Mouse (Mus musculus) hindbrain, embryonic 14.5 days (tissue): ENCODE measurements at regions not wholly inside any gene's neighbourhood (a gene's known extent, or its start where the extent isn't known, plus 50 kb on each side); places are given as distances from the start of the nearest gene placed in this dataset.
A peak's percentile ranks its signal among the peaks of the same experiment; 100 is the strongest.
"Not testable (repeated sequence)": the region's sequence is repeated elsewhere in the genome, so short reads cannot be mapped to it uniquely, and the experiment has no call there.

Experiments used
- ATAC-seq: fragments of 200-750 bp; cut with Nextera tagmentation; 2 replicates; pipeline ENCODE4 v1.8.0; 2017; ENCODE audit warnings: moderate number of reproducible peaks, mild to moderate bottlenecking, moderate TSS enrichment, moderate library complexity; ENCODE audit not compliant: low FRiP score
- DNase-seq: peaks from one replicate; pipeline ENCODE4 v3.0.0-alpha.2; 2015; ENCODE audit warnings: low spot score
- H3K27ac ChIP-seq: fragments of 300-500 bp; sonication (generic); 2 replicates; pipeline ENCODE4 v1.5.1; 2014; ENCODE audit warnings: mild to moderate bottlenecking, moderate library complexity
- H3K27me3 ChIP-seq: fragments of 300-500 bp; sonication (generic); 2 replicates; pipeline ENCODE4 v1.6.1; 2014; ENCODE audit warnings: mild to moderate bottlenecking, low read length, mixed read lengths; ENCODE audit not compliant: control insufficient read depth, insufficient read depth
- H3K36me3 ChIP-seq: fragments of 300-500 bp; sonication (generic); replicated peaks from 2 replicates; pipeline ENCODE4 v1.6.1; 2014; ENCODE audit not compliant: control insufficient read depth, insufficient read depth
- H3K4me1 ChIP-seq: fragments of 300-500 bp; sonication (generic); replicated peaks from 2 replicates; pipeline ENCODE4 v1.6.1; 2014; ENCODE audit warnings: antibody characterized with exemption, low read length, mixed read lengths; ENCODE audit not compliant: control insufficient read depth, insufficient read depth
- H3K4me2 ChIP-seq: fragments of 300-500 bp; sonication (generic); replicated peaks from 2 replicates; pipeline ENCODE4 v1.6.1; 2014; ENCODE audit warnings: mild to moderate bottlenecking, moderate library complexity
- H3K4me3 ChIP-seq: fragments of 300-500 bp; sonication (generic); replicated peaks from 2 replicates; pipeline ENCODE4 v1.5.1; 2014; ENCODE audit warnings: mild to moderate bottlenecking, low read length
- H3K9ac ChIP-seq: fragments of 300-500 bp; sonication (generic); 2 replicates; pipeline ENCODE4 v1.6.1; 2014
- H3K9me3 ChIP-seq: fragments of 300-500 bp; sonication (generic); 2 replicates; pipeline ENCODE4 v1.6.1; 2016; ENCODE audit warnings: low read length; ENCODE audit not compliant: control insufficient read depth
- WGBS: fragments of 180-500 bp; shearing (Covaris S2); extraction: QIAGEN DNeasy Blood & Tissue Kit; methylation state at CpG from one replicate; pipeline ENCODE4 v1.1.7; 2014; 5-methylcytosine and 5-hydroxymethylcytosine counted together

DNA sequence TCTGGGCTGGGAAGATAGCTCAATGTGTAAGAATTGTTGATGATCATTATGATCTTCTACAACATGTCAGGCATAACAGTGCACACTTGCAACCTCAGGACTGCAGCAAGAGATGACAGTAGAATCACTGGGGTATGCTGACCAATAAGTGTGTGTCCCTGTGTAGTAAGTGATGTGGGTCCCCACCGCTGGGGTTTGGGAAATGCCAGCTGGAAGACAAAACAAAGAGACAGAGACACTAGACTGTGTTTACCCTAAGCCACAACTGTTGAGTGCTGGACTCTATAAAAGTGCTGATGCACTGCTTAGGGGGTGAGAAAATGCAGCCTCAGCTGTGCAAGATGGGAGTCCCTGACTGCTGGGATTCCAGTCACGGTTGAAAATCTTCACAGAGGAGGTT lies 448.0 kb upstream of the Cox7c start:
- no peaks in the 10 kb centered on the region for H3K27me3 ChIP-seq
- no peaks in the 10 kb centered on the region for H3K9me3 ChIP-seq
- ATAC-seq: no peak
- no peaks in the 10 kb centered on the region for H3K4me1 ChIP-seq
- no peaks in the 10 kb centered on the region for H3K36me3 ChIP-seq
- no peak overlapping the region for H3K27ac ChIP-seq
- no peak overlapping the region for H3K4me3 ChIP-seq
- H3K4me2 ChIP-seq: no peak overlapping the region
- no peak for DNase-seq
- no peak overlapping the region for H3K9ac ChIP-seq
- WGBS: 19% methylated on average over 2 of the region's 2 CpGs

DNA sequence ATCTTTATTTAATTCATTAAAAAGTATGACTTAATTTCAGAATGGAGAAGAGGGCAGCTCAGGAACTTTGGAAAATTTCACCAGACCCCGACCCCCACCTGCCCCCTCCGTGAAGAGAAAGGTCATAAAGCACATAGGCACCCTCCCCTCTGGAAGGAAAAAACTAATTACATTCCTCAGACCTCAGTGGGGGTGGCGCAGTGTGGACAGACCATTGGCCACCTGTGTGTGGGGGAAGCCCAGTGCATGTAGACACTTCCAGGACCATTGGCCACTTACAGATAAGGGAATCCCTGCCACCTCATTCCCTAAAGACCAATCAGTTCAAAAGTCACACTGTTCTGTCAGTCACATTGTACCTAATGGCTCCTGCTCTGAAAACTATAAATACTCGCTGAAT lies 422.0 kb upstream of the Cox7c start:
- ATAC-seq (no peak), DNase-seq (no peak)
- H3K4me1 ChIP-seq: no peaks in the 10 kb centered on the region
- no peaks in the 10 kb centered on the region for H3K27me3 ChIP-seq
- no peak overlapping the region for H3K4me2 ChIP-seq
- no peak overlapping the region for H3K9ac ChIP-seq
- H3K36me3 ChIP-seq: no peaks in the 10 kb centered on the region
- no peaks in the 10 kb centered on the region for H3K9me3 ChIP-seq
- 79% methylated on average over 4 of the region's 4 CpGs for WGBS
- H3K4me3 ChIP-seq: no peak overlapping the region
- no peak overlapping the region for H3K27ac ChIP-seq

DNA sequence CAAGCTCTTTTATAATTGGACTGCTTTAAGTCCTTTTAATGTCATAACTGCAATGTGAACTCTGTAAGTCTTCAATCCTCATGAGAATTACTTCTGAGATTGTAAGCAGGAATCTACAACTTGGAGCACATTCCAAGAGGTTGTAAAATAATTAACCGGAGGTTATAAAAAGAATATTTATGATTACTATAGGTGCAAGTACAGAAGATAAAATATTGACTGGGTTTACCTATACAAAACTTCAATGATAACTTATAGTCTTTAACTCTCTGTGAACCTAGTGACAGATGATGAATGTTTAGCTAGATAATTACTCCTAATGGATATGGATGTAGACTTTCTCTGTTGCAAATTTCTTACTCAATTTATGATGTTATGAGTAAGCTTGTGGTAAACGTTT lies 375.9 kb upstream of the Cox7c start:
- H3K27me3 ChIP-seq: no peaks in the 10 kb centered on the region
- no peaks in the 10 kb centered on the region for H3K4me1 ChIP-seq
- H3K27ac ChIP-seq: no peak overlapping the region
- H3K36me3 ChIP-seq: no peaks in the 10 kb centered on the region
- H3K4me2 ChIP-seq: no peak overlapping the region
- no peak overlapping the region for H3K4me3 ChIP-seq
- ATAC-seq: no peak
- no peak for DNase-seq
- H3K9ac ChIP-seq: no peak overlapping the region
- WGBS: 85% methylated on average over 2 of the region's 2 CpGs
- H3K9me3 ChIP-seq: no peaks in the 10 kb centered on the region

DNA sequence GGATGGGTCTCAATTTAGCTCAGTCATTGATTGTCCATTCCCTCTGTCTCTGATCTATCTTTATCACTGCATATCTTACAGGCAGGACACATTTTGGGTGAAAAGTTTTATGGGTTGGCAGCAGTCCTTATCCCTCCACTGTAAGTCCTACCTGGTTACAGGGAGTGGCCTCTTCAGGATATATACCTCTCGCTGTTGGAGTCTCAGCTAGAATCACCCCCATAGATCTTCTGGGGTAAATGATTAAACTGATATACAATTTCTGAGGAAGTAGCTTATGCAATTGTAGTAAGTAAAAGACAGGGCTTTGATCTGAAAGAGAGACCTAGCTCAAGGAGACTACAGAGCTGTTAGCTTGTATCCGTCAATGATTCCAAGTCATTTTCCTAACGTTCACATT lies 334.7 kb upstream of the Cox7c start:
- H3K4me3 ChIP-seq: no peak overlapping the region
- no peaks in the 10 kb centered on the region for H3K36me3 ChIP-seq
- H3K9ac ChIP-seq: no peak overlapping the region
- H3K27me3 ChIP-seq: no peaks in the 10 kb centered on the region
- ATAC-seq (no peak), DNase-seq (no peak)
- H3K9me3 ChIP-seq: no peaks in the 10 kb centered on the region
- WGBS: 95% methylated on average over 3 of the region's 3 CpGs
- H3K4me1 ChIP-seq: no peaks in the 10 kb centered on the region
- no peak overlapping the region for H3K4me2 ChIP-seq
- H3K27ac ChIP-seq: no peak overlapping the region

DNA sequence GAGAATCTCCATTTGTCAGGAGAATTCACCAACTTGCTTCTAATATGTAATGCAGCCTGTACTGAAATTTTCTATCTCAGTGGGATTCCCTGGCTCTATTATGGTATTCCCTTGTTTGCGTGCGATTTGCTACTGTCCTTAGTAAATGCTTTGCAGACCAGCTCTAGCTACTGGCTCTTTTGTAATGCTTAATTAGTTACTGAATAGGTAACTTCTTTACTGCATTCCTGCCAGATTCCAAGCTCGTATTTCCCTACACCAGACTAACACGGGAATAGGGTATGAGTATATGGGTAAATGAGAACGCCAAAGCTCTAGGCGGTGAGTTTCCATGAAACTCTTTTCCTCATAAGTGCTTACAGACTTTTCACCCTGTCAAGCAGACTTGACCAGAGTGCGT lies 332.5 kb upstream of the Cox7c start:
- not testable (repeated sequence) for H3K36me3 ChIP-seq, H3K27me3 ChIP-seq, H3K4me1 ChIP-seq, H3K4me2 ChIP-seq, H3K9me3 ChIP-seq, H3K9ac ChIP-seq, DNase-seq, ATAC-seq, H3K4me3 ChIP-seq, H3K27ac ChIP-seq
- WGBS: 31% methylated on average over 7 of the region's 7 CpGs

DNA sequence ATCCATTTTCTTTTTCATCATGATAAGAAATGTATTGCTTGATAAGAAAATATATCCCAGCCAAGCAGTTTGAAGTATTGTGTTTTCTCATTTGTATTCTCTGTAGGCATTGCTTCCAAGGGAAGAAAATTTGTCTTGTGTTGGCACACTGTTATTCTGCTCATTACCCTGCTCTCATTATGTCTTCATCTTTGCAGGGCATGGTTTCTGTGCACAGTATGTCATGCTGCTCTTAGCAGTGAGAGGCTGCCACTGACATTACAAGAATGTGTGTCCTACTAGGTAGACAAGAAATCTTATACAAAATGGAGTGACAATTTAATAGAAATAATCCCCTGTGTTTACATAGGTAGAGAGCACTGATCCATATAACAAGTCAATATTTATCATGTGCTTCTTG lies 329.1 kb upstream of the Cox7c start:
- no peaks in the 10 kb centered on the region for H3K27me3 ChIP-seq
- ATAC-seq (peak; percentile 69; the same call in 1 of the 2 replicates), DNase-seq (peak; percentile 36)
- no peaks in the 10 kb centered on the region for H3K36me3 ChIP-seq
- H3K27ac ChIP-seq: no peak overlapping the region
- no peak overlapping the region for H3K4me2 ChIP-seq
- H3K4me3 ChIP-seq: no peak overlapping the region
- no peak overlapping the region for H3K9ac ChIP-seq
- no peaks in the 10 kb centered on the region for H3K9me3 ChIP-seq
- no peaks in the 10 kb centered on the region for H3K4me1 ChIP-seq

DNA sequence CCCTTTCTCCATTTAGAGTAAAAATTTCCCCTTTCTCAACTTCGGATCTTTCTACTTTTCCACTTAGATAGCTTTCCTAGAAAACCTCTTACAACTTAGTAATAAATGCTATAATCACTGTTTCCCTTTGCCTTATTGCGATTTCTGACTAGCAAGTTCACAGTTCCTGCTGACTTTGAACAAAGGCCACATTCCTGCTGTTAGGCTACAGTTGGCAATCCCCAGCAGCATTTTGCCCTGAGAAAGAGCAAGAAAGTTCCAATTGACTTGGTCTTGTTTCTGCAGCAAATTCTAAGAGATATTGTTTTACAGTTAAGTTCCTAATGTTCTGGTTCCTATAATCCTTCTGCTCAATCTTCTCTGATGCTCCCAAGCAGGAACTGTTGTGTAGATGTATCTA lies 299.2 kb upstream of the Cox7c start:
- DNase-seq (no peak), ATAC-seq (no peak)
- Histone ChIP-seq H3K9ac (no peak overlapping the region), H3K4me2 (no peak overlapping the region), H3K36me3 (no peaks in the 10 kb centered on the region), H3K27ac (no peak overlapping the region), H3K4me3 (no peak overlapping the region), H3K4me1 (no peaks in the 10 kb centered on the region), H3K27me3 (no peaks in the 10 kb centered on the region), H3K9me3 (no peaks in the 10 kb centered on the region)
- WGBS: 70% methylated on average over 2 of the region's 2 CpGs

DNA sequence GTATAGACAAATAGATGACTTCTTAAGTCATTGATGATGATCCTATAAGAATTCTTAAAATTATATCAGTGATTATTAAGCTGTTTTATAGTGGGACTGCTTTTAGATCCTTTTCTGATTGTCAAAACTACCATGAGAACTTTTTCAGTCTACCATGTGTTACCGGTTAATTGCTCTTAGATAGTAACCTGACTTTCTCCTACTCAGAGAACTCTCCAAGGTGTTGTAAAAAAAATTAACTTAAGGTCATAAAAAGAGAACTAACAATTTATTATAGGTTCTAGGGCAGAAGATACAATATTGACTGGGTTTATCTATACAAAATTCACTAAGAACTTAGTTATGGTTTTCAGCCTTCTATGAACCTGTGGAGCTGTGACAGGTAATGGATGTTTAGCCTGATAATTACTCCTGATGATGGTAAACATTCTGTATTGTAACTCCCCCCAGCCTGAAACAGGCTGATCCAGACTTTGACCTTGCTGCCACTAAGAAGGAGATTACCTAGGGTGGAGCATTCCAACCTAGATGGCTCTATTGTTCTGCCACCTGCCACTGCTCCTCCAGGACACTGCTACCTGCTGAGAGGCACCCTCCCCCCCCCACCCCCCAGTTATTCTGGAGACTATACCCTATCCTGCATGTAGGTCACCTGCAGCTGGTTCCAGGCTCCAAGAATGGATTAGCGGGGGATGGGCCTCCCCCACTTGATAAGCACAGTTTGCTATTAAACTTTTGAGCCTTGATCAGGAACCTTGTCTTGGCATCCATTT lies 298.4 kb upstream of the Cox7c start:
- Histone ChIP-seq H3K9ac (no peak overlapping the region), H3K4me1 (no peaks in the 10 kb centered on the region), H3K9me3 (no peaks in the 10 kb centered on the region), H3K4me2 (no peak overlapping the region), H3K4me3 (no peak overlapping the region), H3K27me3 (no peaks in the 10 kb centered on the region), H3K36me3 (no peaks in the 10 kb centered on the region), H3K27ac (no peak overlapping the region)
- DNase-seq (no peak), ATAC-seq (no peak)
- WGBS: 95% methylated on average over 2 of the region's 2 CpGs

DNA sequence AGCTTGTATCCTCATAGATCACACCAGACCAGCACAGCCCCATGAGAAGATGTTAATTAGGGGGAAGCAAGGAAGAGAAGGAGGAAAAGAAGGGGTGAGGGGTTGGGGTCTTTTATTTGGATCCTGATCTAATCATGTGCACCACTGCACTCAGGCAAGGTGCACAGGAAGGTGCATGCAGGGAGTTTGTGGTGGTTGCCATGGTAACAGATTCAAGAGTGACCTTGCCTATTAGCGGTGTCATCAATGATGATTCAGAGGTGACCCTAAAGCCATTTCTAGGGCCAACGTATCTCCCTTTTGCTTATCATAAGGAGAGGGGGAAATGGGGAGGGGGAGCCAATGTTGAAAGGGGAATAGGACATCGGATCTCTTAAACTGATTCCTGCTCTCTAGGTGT lies 289.8 kb upstream of the Cox7c start:
- Histone ChIP-seq H3K9me3 (no peaks in the 10 kb centered on the region), H3K4me1 (no peaks in the 10 kb centered on the region), H3K27ac (no peak overlapping the region), H3K27me3 (no peaks in the 10 kb centered on the region), H3K4me3 (no peak overlapping the region), H3K4me2 (no peak overlapping the region), H3K9ac (no peak overlapping the region), H3K36me3 (no peaks in the 10 kb centered on the region)
- DNase-seq: no peak
- ATAC-seq: no peak
- 81% methylated on average over 3 of the region's 3 CpGs for whole genome bisulfite sequencing
